Mouse (Mus musculus): ENCODE results near the gene Tubb3.

The Tubb3 gene

GRCm38 (mm10) chr8:123411246-123411645, at the start of gene Tubb3:
TSS of gene Tubb3 (plus strand) at chr8:123411424.
- peak; percentile 78 for DNase-seq (ENCODE audit: low read depth)

- peak; percentile 97 for DNase-seq (ENCODE audit: low read depth)
Measured at GRCm38 (mm10) chr8:123373403-123374238, 37.6 kb upstream of the Tubb3 start, which contains the start of gene Tcf25. TSS of gene Tcf25 (plus strand) at chr8:123373753.

- peak; percentile 97 for DNase-seq (ENCODE audit: low read depth)
Measured at GRCm38 (mm10) chr8:123374239-123374578, 37.0 kb upstream of the Tubb3 start.

- no peak for DNase-seq (ENCODE audit: low read depth)
Measured at GRCm38 (mm10) chr8:123375701-123376100, 35.5 kb upstream of the Tubb3 start.

DNA sequence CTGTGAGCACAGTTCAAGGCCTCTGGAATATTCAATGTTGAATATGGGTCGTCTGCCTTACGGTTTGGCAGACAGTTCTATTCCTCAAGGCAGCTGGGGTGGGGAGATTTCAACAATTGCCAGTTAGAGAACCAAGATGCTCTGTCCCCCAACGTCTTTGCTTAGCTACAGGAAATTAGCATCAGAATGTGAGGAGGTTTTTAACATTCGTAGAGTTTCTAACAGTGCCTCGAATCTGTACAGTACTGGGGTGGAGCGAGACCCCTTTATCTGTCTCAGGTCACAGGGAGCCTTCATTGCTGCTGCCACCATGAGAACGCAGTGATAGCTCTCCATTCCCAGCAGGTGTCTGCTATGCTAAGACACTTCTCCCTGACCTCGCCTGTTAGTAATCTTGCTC, 35.1 kb upstream of the Tubb3 start:
- DNase-seq (ENCODE audit: low read depth): no peak

DNA sequence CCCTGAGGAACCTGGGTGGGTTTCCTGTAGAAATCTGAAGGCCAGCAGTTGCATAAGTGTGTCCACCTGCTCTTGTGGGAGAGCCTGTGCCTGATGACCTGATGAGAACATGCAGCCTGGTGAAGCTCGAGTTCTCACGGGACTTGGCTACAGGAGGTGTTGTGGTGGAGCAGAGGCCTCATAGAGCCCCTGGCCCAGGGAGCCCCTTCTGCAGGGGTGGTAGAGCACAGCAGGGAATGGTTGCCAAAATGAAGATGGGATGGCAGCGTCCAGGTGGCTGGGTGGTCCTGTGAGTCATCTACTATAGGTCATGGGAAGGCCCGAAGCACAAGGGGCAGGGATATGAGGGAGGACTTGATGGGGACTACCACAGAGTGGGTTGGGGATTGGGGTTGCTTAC, 29.5 kb upstream of the Tubb3 start:
- no peak for DNase-seq (ENCODE audit: low read depth)

GRCm38 (mm10) chr8:123382516-123382915, 28.7 kb upstream of the Tubb3 start:
- DNase-seq (ENCODE audit: low read depth): no peak

DNA sequence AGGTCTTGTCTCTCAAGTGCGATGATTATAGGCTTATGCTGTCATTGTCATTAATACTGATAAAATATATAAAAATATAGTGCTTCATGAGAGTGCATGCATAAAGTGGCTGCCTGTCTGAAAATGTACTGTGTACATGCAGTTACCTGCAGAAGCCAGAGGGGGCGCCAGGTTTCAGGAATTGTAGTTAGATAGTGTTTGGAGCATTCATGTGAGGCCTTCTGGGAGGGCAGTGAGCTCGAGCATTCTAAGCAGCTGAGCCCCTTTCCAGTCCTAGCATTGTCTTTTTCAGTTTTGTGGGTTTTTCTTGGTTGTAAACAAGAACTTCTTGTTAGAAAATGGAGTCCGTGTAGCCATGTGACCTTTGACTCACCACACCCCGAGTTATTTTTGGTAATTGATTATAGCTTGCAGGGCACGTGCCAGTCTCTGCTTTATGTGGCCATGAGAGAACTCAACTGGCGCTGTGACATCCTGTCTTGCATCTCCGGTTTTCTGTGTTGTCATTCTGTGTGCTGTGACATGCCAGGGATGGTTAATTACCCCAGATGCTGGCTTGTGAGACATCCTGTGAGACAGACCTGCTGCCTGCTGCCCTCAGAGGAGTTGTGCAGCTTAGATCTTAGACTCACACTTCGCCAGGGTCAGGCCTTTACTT, 26.2 kb upstream of the Tubb3 start:
- peak; percentile 63 for DNase-seq (ENCODE audit: low read depth)

GRCm38 (mm10) chr8:123387041-123387440, 24.2 kb upstream of the Tubb3 start:
- DNase-seq (ENCODE audit: low read depth): no peak

- no peak for DNase-seq (ENCODE audit: low read depth)
Measured at GRCm38 (mm10) chr8:123387801-123388200, 23.4 kb upstream of the Tubb3 start.

GRCm38 (mm10) chr8:123389026-123389425, 22.2 kb upstream of the Tubb3 start:
- DNase-seq (ENCODE audit: low read depth): no peak

GRCm38 (mm10) chr8:123398308-123398707, 12.9 kb upstream of the Tubb3 start:
- no peak for DNase-seq (ENCODE audit: low read depth)

DNA sequence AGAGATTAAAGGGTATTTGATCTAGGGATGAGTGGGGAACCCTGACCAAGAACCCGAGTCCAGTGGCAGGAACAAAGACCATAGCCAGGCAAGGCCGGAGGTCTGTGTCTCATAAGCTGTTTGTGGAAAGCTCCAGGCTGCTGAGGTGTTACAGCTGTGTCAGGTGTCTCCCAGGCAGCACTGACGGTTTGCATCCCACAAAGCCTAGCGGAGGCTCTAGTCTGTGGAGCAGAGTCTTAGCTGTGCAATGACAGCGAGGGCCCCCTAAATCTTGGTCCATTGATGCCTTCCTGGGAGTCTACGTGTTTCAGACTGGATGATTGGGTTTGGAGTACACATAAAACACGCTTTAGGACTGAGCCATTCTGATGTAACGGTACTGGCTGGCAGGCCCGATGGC, 9.3 kb upstream of the Tubb3 start:
- DNase-seq (ENCODE audit: low read depth): no peak

GRCm38 (mm10) chr8:123402730-123403326, 8.4 kb upstream of the Tubb3 start:
- no peak for DNase-seq (ENCODE audit: low read depth)

- DNase-seq (ENCODE audit: low read depth): peak; percentile 28
Measured at GRCm38 (mm10) chr8:123404521-123404920, 6.7 kb upstream of the Tubb3 start.

- peak; percentile 83 for DNase-seq (ENCODE audit: low read depth)
Measured at GRCm38 (mm10) chr8:123406786-123407185, 4.4 kb upstream of the Tubb3 start, which contains the start of gene Mc1r. TSS of gene Mc1r (plus strand) at chr8:123407107.

- no peak for DNase-seq (ENCODE audit: low read depth)
Measured at GRCm38 (mm10) chr8:123407612-123408011, 3.6 kb upstream of the Tubb3 start.

- DNase-seq (ENCODE audit: low read depth): peak; percentile 29
Measured at GRCm38 (mm10) chr8:123408586-123409544, 2.4 kb upstream of the Tubb3 start.

GRCm38 (mm10) chr8:123410049-123410587, 1.1 kb upstream of the Tubb3 start:
- no peak for DNase-seq (ENCODE audit: low read depth)

DNA sequence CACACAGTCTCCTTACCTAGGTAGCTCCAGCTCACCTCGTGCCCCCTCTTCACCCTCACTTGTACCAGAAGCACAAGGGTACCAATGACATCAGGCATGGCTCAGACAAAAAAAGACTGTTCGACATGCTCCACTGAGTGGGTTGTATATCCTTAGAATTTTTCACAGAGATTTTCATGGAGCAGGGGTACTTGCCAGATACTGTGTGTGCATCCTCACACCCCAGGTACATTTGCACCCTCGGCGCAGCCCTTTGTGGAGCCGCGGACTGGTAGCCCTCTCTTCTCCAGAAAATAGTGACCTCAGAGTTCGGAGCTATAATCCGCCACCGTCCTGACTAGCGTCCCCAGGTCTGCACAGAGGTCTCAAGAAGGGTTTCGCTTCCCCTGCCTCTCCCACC, 436 bp upstream of the Tubb3 start:
- no peak for DNase-seq (ENCODE audit: low read depth)

- DNase-seq (ENCODE audit: low read depth): peak; percentile 33
Measured at GRCm38 (mm10) chr8:123411781-123412327, 630 bp downstream of the Tubb3 start.
